Mouse (Mus musculus) lung, adult 2 months (tissue): ENCODE data around the gene Gabrg3.

Experiments
- CTCF ChIP-seq: fragments of 200-500 bp; IDR thresholded peaks from 2 replicates; pipeline ENCODE4 v1.5.1; 2011; ENCODE audit warnings: mild to moderate bottlenecking, low read length, control low read depth; ENCODE audit not compliant: insufficient read depth
- POLR2A ChIP-seq: fragments of 200-500 bp; IDR thresholded peaks from 2 replicates; pipeline ENCODE4 v1.6.1; 2011; ENCODE audit warnings: low read depth, mild to moderate bottlenecking, control low read depth, low read length, borderline replicate concordance; ENCODE audit errors: extremely low read depth

DNA sequence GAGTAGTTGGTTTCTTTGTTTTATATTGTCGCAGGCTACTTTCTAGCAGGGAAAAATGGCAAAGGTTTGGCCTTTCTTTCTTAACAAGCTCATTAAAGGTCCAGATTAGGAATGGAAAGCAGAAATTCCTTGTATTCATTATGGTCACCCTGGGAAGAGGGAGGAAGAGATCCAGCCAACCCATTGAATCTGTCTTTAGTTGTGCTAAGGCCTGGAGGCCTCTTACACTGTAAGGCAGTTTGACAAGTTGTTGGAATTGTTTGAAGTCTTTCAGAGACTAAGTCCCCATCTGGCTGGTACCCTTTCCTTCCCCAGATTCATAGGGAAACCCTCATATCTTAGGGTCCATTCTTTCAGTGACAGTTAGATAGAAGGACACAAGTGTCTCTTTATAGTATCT, 172.9 kb downstream of the Gabrg3 start:
- TF ChIP-seq POLR2A (no peak), CTCF (no peak)
